Mouse (Mus musculus): ENCODE measurements at regions not wholly inside any gene's neighbourhood (a gene's known extent, or its start where the extent isn't known, plus 50 kb on each side); places are given as distances from the start of the nearest gene placed in this dataset.

- 34% methylated on average over 3 of the region's 3 CpGs for WGBS
- Histone ChIP-seq H3K9ac (replicated peaks; ENCODE audit: low read depth, low read length) (no peak overlapping the region), H3K27me3 (replicated peaks; ENCODE audit: control insufficient read depth, insufficient read depth, low read length) (no peaks in the 10 kb centered on the region), H3K9me3 (ENCODE audit: control insufficient read depth, low read length) (no peaks in the 10 kb centered on the region), H3K36me3 (ENCODE audit: control insufficient read depth, insufficient read depth) (no peaks in the 10 kb centered on the region), H3K4me3 (replicated peaks; ENCODE audit: low read length) (no peak overlapping the region), H3K4me2 (ENCODE audit: low read length) (no peak overlapping the region), H3K27ac (ENCODE audit: low read length) (no peak overlapping the region), H3K4me1 (replicated peaks; ENCODE audit: control insufficient read depth, insufficient read depth, low read length) (peaks cover 4% of the 10 kb centered on the region; the same call in 1 of the 2 replicates)
- ATAC-seq: peak; percentile 90
Observed at GRCm38 (mm10) chr12:50804391-50804790, 155.5 kb upstream of the Prkd1 start.

- H3K27me3 ChIP-seq (replicated peaks; ENCODE audit: control insufficient read depth, insufficient read depth, low read length): no peaks in the 10 kb centered on the region
- H3K4me1 ChIP-seq (replicated peaks; ENCODE audit: control insufficient read depth, insufficient read depth, low read length): 0 out of 2 replicates have a peak, but pooled peaks cover 5% of the 10 kb centered on the region
- 32% methylated on average over 8 of the region's 8 CpGs for WGBS
- H3K36me3 ChIP-seq (ENCODE audit: control insufficient read depth, insufficient read depth): no peaks in the 10 kb centered on the region
- H3K4me2 ChIP-seq (ENCODE audit: low read length): no peak overlapping the region
- no peak overlapping the region for H3K4me3 ChIP-seq (replicated peaks; ENCODE audit: low read length)
- ATAC-seq: no peak
- no peak overlapping the region for H3K27ac ChIP-seq (ENCODE audit: low read length)
- H3K9me3 ChIP-seq (ENCODE audit: control insufficient read depth, low read length): no peaks in the 10 kb centered on the region
- H3K9ac ChIP-seq (replicated peaks; ENCODE audit: low read depth, low read length): no peak overlapping the region
Observed at GRCm38 (mm10) chr12:50765156-50765940, 116.5 kb upstream of the Prkd1 start.

DNA sequence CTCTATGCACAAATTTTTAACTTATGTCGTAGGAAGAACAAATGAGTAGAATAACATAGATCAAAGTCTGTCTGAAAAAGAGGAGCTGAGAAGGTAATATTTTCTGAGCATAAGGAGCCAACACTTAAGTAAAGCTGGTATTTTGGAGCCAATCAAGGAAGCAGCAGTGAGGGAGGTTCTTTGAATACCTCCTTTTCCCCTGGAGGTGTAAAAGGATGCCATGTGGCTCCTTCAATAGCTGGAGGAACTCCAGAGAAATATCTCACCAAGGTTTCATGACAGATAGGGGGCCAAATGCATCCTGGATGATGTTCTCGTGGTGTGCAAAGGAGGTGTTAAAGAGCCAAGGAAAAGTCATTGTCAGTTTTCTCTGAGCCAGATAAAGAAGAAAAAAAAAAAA is 115.6 kb upstream of the Prkd1 start:
- Histone ChIP-seq H3K4me2 (ENCODE audit: low read length) (no peak overlapping the region), H3K9me3 (ENCODE audit: control insufficient read depth, low read length) (no peaks in the 10 kb centered on the region), H3K27me3 (replicated peaks; ENCODE audit: control insufficient read depth, insufficient read depth, low read length) (no peaks in the 10 kb centered on the region), H3K9ac (replicated peaks; ENCODE audit: low read depth, low read length) (no peak overlapping the region), H3K4me3 (replicated peaks; ENCODE audit: low read length) (no peak overlapping the region), H3K36me3 (ENCODE audit: control insufficient read depth, insufficient read depth) (no peaks in the 10 kb centered on the region), H3K27ac (ENCODE audit: low read length) (no peak overlapping the region), H3K4me1 (replicated peaks; ENCODE audit: control insufficient read depth, insufficient read depth, low read length) (0 out of 2 replicates have a peak, but pooled peaks cover 5% of the 10 kb centered on the region)
- 63% methylated on average over 2 of the region's 2 CpGs for WGBS
- ATAC-seq: no peak

- WGBS: 62% methylated on average over 9 of the region's 9 CpGs
- Histone ChIP-seq H3K27ac (ENCODE audit: low read length) (no peak overlapping the region), H3K9ac (replicated peaks; ENCODE audit: low read depth, low read length) (no peak overlapping the region), H3K4me3 (replicated peaks; ENCODE audit: low read length) (no peak overlapping the region), H3K4me2 (ENCODE audit: low read length) (no peak overlapping the region), H3K27me3 (replicated peaks; ENCODE audit: control insufficient read depth, insufficient read depth, low read length) (no peaks in the 10 kb centered on the region), H3K9me3 (ENCODE audit: control insufficient read depth, low read length) (no peaks in the 10 kb centered on the region), H3K4me1 (replicated peaks; ENCODE audit: control insufficient read depth, insufficient read depth, low read length) (no peaks in the 10 kb centered on the region), H3K36me3 (ENCODE audit: control insufficient read depth, insufficient read depth) (no peaks in the 10 kb centered on the region)
- peak; percentile 54; the same call in 1 of the 2 replicates for ATAC-seq
Observed at GRCm38 (mm10) chr12:50734135-50734534, 85.2 kb upstream of the Prkd1 start.

DNA sequence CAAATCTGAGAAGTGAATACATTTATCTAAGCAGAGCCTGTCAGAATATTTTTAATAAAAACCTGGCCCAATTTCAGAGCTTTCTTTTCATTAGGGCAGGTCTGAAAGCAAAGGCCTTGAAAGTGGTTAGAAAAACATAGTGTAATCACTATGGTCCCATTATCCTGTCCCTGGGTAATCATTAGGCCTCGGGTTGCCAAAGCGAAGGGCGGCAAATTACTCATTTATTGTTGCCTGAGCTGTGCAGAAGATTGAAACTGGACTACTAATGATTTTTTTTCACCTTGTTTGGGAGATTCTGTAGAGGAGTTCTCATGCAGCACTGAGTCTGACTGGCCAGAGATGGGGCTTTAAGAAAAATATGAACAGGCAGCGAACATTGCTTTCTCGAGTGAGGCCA is 63.7 kb upstream of the Prkd1 start:
- Histone ChIP-seq H3K27ac (ENCODE audit: low read length) (no peak overlapping the region), H3K9me3 (ENCODE audit: control insufficient read depth, low read length) (no peaks in the 10 kb centered on the region), H3K9ac (replicated peaks; ENCODE audit: low read depth, low read length) (no peak overlapping the region), H3K4me2 (ENCODE audit: low read length) (no peak overlapping the region), H3K4me3 (replicated peaks; ENCODE audit: low read length) (no peak overlapping the region), H3K27me3 (replicated peaks; ENCODE audit: control insufficient read depth, insufficient read depth, low read length) (no peaks in the 10 kb centered on the region), H3K36me3 (ENCODE audit: control insufficient read depth, insufficient read depth) (no peaks in the 10 kb centered on the region), H3K4me1 (replicated peaks; ENCODE audit: control insufficient read depth, insufficient read depth, low read length) (peaks cover 4% of the 10 kb centered on the region; the same call in 1 of the 2 replicates)
- WGBS: 22% methylated on average over 5 of the region's 5 CpGs
- ATAC-seq: peak; percentile 51

DNA sequence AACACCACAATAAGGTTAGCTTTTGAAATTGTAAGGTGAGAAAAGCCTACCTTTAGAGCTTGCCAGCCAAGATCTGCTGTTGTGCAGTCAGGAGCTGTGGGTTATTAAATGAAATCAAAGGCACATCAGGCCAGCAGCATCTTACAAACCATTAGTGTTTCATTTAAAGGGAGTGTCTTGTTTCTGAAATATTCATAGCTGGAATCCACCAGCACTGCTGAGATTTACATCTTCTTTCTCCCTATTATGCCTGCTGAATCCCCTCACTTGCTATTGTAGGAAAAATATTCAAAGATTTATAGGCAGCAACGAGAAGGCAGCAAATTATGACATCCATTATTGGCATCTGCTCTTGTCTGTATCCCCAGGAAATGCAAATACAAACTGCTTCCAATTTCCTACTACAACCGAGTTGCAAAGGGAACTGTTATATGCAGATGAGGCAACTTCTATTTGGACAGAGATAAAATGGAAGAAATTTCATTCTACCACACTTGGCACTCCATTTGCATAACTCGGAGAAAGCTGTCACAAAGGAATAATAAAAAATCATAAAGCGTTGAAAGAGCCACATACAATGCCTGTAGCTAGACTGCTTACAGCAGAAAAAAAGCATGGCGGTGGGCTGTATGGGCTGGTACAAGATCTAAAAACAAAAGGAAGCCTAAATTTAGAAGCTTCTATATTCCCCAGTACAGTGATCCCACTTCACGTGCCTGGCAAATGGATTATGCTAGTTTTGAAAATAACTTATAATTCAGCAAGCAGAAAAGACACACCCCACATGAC is 60.3 kb upstream of the Prkd1 start:
- Histone ChIP-seq H3K36me3 (ENCODE audit: control insufficient read depth, insufficient read depth) (no peaks in the 10 kb centered on the region), H3K4me3 (replicated peaks; ENCODE audit: low read length) (no peak overlapping the region), H3K9me3 (ENCODE audit: control insufficient read depth, low read length) (no peaks in the 10 kb centered on the region), H3K9ac (replicated peaks; ENCODE audit: low read depth, low read length) (no peak overlapping the region), H3K4me1 (replicated peaks; ENCODE audit: control insufficient read depth, insufficient read depth, low read length) (peaks cover 4% of the 10 kb centered on the region), H3K27me3 (replicated peaks; ENCODE audit: control insufficient read depth, insufficient read depth, low read length) (no peaks in the 10 kb centered on the region), H3K4me2 (ENCODE audit: low read length) (no peak overlapping the region), H3K27ac (ENCODE audit: low read length) (peak overlapping the region; percentile 74)
- peak; percentile 74 for ATAC-seq
- 50% methylated on average over 6 of the region's 6 CpGs for WGBS

DNA sequence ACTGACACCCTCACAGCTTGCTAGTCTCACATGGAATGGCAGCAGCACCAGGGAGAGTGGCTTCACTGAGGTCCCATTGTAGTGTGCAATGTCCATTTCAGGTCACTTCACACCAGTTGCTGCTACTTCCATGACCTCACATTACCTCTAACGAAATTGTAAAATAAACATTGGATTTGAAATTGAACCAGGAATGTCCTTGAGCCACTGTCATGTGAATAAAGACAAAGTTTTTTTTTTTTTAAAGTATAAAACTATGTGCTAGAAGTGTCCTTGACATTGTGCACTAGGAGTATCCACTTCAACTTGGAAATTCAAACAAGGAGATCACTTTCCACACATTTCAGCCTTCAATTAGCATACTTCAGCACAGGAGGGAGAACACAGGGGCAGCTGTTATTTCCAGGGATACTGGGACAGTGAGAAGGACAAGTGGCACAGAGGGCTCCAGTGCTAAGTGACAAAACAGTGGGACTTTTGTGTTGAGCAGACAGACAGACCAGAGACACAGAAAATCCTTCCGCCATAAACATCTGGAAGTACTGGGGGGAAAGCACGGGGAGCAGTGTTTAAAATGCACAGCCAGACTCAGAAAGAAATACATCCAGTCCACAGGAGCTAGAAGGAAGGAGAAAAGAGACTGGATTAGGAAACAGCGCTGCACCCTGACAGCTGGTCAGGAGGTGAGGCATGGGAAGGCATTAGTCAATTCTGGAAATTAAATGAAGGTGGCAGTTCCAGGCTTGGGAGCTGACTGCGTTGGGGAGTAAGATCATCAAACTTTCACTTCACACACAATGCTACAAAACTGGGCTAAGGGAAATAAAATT is 49.9 kb upstream of the Prkd1 start:
- no peak overlapping the region for H3K27ac ChIP-seq (ENCODE audit: low read length)
- H3K27me3 ChIP-seq (replicated peaks; ENCODE audit: control insufficient read depth, insufficient read depth, low read length): no peaks in the 10 kb centered on the region
- no peak overlapping the region for H3K4me3 ChIP-seq (replicated peaks; ENCODE audit: low read length)
- no peaks in the 10 kb centered on the region for H3K9me3 ChIP-seq (ENCODE audit: control insufficient read depth, low read length)
- WGBS: 51% methylated on average over 5 of the region's 5 CpGs
- H3K4me1 ChIP-seq (replicated peaks; ENCODE audit: control insufficient read depth, insufficient read depth, low read length): no peaks in the 10 kb centered on the region; the same call in 1 of the 2 replicates
- no peak overlapping the region for H3K4me2 ChIP-seq (ENCODE audit: low read length)
- H3K9ac ChIP-seq (replicated peaks; ENCODE audit: low read depth, low read length): no peak overlapping the region
- ATAC-seq: peak; percentile 38; the same call in 1 of the 2 replicates
- H3K36me3 ChIP-seq (ENCODE audit: control insufficient read depth, insufficient read depth): no peaks in the 10 kb centered on the region
